Mouse (Mus musculus): ENCODE measurements around the gene Atp5g2.
A peak's percentile ranks its signal among the peaks of the same experiment; 100 is the strongest.
"Not testable (repeated sequence)": the region's sequence is repeated elsewhere in the genome, so short reads cannot be mapped to it uniquely, and the experiment has no call there.

The Atp5g2 gene

DNA sequence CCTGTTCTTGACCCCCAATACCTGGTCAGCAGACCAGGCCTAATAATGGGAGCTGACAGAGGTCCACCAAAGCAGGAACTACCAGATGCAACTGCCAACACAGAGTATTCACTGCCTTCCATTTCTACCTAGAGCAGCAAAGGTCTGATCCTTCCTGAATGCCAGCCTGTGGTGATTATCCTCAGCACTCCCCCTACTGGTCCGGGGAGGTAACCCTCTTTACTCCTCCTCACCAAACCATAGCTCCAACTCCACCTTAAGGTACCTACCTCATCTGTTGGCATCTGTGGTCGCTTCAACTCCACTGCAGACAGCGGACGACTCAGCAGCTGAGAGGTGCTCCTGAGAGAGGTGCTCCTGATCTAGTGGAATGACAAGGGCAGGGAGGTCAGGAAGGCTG is 6.7 kb downstream of the Atp5g2 start:
- peak; percentile 37 for DNase-seq (ENCODE audit: low spot score)

DNA sequence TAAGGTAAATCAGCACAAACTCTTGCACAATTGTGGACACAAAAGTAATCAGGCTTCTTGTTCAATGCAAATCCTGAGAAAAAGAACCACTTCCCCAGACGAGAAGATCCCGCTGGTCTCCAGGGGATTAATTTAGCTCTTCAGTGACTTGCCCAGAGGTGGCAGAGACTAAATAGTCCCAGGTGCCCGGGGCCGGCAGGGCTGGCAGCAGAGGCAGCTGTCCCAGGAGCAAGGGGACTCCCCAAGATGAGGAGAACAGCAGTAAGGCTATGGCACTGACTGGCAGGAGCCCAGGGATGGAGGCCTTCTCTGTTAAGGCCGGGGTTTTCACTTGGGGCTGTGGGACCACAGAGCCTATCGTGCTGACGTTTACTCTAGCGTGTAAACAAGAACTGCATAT is 8.3 kb downstream of the Atp5g2 start:
- no peak for DNase-seq (ENCODE audit: low spot score)

DNA sequence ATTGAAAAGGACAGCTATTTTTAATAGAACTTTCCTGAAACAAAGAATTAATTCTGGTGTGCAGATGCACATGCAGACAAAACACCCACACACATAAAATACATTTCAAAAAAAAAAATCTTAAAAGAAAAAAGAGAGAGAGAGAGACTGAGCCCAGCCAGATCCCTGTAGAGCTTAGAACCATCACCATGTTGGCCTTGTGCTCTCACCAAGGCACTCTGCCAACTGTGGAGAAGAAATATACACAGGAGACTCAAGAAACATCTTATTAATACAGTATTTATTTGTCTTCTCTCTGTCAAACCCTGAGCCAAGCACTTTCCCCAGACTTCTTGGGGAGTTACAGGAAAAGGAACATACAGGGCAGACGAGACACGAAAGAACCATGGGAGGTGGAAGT is 9.6 kb downstream of the Atp5g2 start:
- DNase-seq (ENCODE audit: low spot score), result not testable (repeated sequence)

DNA sequence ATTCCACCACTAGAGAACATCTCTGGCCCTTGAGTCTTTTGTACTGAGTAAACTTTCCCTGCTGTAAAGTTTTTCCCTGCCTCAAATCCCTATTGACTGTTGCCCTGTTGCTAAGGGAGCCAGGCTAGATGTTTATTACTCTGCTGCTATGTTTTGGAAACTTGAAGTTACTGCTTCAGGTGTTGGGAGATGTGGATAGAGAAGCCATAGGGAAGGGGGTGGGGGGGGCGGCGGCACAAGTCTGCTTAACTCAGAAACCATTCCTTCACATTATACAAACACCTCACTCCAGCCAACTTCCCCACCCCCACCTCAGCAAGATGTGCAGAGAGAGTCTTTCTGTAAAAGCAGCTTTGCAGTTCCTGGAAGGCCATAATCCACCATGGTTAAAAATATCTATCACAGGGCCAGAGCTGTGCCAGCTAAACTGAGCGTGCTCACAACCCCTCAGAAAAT is 14.2 kb downstream of the Atp5g2 start:
- DNase-seq (ENCODE audit: low spot score), result no peak

DNA sequence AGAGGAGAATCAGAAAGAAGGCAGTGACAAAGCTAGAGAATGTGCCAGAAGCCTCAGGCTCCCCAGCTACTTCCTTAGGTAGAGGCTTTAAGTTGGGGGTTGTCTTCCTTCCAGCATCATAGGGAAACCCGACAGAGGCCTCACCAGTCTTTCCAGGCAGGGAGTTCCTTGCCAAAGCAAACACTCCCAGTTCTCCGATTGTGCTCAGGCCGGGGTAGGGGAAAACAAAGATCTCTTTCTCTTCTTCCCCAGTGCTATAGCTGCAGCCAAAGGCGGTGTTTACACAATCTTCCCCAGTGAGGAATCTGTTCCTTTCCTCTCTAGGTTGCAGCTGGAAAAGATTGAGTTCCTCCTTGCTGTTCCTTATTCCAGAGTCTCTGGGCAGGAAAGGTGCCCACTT is 15.5 kb downstream of the Atp5g2 start:
- DNase-seq (ENCODE audit: low spot score), result peak; percentile 26

DNA sequence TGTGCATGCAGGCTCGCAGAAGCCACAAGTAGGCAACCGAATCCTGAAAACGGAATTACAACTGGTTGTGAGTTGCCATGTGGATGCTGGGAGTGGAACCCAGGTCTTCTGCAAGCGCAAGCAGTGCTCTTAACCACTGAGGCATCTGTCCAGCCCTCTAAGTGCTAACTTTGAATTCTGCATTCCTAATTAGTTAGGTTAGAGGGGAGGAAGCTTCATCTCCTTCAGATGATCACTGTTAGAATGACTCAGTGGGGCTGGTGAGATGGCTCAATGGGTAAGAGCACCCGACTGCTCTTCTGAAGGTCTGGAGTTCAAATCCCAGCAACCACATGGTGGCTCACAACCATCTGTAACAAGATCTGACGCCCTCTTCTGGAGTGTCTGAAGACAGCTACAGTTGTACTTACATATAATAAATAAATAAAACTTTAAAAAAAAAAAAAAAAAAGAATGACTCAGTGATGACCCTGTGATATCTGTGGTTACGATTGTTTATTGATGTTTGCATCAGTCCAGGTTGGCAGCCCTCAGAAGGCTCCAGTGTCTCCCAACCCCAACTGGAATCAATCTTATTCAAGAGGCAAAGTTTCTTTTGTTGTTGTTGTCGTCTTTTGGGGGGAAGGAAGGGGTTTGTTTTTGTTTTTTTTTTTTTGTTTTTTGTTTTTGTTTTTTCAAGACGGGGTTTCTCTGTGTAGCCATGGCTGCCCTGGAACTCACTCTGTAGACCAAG is 20.1 kb downstream of the Atp5g2 start:
- DNase-seq (ENCODE audit: low spot score), result not testable (repeated sequence)

DNA sequence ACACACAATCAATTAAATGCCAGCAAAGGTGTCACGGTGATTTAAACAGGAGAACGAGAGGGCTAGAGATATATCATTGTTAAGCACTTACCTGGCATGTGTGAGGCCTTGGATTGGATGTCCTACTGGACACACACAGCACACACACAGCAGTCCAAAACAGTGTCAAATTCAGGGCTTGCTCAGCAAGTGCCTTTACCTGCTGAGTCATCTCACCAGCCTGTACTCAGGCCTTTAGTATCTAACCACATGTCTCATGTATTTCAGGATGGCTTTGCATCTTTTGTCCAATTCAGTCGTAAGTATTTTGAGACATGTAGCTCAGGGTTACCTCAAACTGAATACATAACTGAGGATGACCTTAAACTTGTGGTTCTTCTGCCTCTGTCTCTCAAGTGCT is 21.0 kb downstream of the Atp5g2 start:
- no peak for DNase-seq (ENCODE audit: low spot score)

DNA sequence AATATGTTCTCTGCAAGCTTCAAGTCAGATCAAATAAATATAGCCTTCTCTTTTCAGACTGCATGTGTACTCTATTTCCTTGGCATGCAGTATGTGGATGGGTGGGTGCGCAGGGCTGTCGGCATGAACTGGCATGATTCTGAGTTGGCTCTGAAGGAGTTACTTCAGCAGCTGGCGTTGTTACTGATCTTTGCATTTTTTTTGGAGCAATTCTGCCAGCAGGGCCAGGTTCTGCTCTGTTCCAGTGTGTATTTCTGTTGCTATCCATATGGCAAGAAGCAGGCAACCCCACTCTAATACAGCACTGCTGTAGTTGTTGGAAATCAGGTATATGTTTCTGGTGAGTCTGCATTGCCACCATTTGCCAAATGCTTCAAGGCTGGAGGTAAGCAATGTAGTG is 36.3 kb downstream of the Atp5g2 start:
- no peak for DNase-seq (ENCODE audit: low spot score)

DNA sequence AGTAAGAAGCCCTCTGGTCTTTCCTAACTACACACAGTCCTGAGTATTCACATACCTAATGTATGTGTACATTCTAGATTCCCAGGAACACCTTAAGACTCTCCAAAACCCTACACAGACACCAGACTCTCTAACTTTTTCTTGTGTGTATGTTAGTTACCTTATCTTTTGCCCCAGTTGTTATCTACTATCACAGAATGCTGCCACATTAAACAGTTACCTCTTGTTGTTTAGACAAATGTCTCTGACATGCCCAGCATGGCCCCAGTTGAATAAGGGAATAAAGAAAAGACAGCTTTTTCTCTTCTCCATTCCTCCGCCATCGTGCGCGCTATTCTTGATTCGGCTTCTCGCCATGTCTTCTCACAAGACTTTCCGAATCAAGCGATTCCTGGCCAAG is 37.5 kb downstream of the Atp5g2 start:
- no peak for DNase-seq (ENCODE audit: low spot score)

DNA sequence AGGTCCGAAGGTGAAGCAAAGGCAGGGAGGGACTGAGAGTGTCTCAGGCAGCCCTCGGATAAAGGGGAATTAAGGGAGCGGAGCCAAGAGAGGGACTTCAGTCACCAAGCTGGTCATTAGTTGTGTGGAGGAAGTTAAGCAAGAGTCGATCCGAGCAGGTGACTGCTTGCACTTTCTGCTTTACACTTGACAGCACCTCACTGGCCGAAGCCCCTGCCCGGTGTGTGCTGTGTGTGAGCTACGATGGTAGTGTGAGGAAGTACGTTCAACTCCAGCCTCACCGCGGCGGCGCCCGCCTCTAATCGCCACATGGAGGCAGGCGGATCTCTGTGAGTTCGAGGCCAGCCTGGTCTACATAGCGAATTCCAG is 46.5 kb downstream of the Atp5g2 start:
- no peak for DNase-seq (ENCODE audit: low spot score)

DNA sequence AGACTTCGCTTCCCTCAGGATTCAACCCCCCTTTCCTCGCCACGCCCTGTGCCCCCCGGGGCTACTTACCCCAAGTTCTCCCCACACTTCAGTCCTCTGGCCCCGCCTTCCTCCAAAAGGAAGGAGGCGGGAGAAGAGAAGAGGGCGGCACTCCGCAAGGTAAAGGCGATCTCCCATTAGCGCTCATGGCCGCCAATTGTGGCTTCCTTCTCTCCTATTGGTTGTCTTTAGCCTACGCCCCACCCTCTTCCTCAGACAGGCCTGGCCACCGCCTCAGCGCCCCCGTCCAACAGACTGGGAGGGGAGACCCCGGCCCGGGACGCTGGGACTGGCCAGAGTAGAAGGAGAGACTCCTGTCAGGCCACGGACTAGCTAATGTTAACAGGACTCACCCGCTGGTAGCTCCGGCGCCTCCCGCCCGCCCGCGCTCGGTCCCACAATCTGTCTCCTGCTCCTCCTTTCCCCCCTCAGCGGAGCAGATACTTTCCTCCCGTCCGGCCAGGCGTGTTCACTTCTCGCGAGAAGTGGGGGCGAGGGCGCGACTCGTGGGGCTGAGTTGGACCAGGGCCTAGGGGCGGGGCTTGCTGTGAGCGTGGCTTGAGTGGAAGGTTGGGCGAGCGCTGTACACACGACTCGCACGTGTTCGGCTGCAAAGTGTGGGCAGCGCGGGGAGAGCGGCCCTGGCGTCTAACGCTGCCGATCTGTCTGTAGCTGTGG is 47.0 kb downstream of the Atp5g2 start, which contains the start of the genes Gm28047 and Atf7:
TSS of gene Gm28047 (minus strand) at position 98 of the 717 bp plus-strand sequence.
TSS of gene Atf7 (minus strand) at position 495 of the 717 bp plus-strand sequence.
- peak; percentile 99 for DNase-seq (ENCODE audit: low spot score)

DNA sequence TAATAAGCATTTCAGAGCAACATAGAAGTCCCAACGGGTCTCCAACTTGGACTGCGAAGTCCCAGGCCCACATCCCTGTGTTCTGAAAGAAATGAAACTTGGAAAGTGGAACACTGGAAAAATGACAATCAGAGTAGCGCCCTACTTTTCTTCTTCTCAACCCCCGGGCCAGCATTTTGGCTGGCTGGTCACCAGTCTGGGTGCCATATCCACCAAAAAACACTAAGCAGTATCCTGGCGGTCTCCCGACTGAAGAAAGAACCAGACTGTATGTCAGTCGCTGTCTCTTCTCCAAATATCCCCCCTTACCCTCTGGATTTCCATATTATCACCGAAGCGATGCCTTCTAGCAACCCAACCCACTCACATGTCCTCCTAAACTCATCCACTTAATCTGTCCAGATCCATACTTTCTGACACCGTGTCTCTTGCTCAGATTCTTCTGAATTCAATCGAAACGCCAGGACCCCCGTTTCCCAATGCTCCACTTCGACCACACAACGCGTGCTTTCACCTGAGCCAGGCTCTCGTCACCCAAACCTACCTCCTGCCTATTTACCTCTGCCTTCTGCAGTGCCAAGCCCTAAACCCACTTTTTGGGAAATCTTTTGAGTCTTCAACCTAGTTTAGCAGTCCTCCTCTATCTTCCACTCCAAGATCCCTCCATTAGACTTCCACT is 47.7 kb downstream of the Atp5g2 start:
- peak; percentile 7 for DNase-seq (ENCODE audit: low spot score)

DNA sequence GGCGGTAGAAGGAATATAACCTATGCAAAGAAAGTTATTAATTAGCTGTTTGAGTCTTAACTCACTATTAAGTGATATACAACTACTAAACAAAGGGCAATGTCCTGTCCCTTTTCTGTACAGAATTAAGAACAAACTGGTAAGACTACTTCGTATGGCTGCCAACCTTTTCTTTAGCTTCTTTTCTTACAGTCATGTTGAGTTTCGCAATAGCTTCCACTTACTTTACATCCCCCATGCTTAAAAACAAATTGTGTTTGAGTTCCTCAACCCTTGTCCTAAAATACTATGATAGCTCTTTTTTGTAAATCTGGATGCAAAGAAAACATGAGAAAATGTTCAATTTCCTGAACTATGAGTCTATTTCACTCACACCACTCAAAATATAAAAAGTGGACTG is 49.0 kb downstream of the Atp5g2 start:
- DNase-seq (ENCODE audit: low spot score), result no peak

DNA sequence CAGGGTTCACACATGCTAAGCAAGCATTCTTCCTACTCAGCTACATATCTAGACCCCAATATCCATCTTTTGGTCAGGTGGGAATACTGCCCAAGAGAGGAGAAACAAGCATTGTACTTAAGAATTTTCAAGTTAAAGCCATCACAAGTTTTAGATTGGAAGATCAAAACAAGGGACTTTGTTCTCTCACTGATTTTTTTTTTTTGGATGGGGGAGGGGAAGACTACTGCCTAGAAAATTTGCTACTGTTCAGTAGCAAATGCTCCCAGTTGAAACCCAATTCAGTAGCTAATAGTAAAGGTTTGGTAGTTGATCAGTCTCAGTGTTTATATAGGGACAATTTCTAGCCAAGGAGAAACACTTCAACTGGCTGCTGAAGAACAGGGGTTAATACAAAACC is 49.6 kb downstream of the Atp5g2 start:
- DNase-seq (ENCODE audit: low spot score), result no peak

DNA sequence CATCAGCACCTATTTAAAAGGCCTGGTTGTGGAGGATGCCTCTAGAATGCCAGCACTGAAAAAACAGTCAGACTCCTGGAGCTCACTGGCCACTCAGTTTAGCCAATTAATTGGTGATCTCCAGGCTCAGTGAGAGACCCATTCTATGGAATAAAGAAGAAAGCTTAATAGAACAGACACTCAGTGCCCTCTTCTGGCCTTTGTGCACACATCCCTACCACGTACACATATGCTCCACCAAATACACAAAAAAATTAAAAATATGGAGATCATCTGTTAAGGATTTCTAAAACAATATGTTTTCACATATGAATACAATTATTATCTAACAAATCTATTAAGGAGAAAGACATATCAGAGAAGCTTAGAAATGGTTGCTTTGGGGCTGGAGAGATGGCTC is 51.4 kb downstream of the Atp5g2 start:
- no peak for DNase-seq (ENCODE audit: low spot score)

DNA sequence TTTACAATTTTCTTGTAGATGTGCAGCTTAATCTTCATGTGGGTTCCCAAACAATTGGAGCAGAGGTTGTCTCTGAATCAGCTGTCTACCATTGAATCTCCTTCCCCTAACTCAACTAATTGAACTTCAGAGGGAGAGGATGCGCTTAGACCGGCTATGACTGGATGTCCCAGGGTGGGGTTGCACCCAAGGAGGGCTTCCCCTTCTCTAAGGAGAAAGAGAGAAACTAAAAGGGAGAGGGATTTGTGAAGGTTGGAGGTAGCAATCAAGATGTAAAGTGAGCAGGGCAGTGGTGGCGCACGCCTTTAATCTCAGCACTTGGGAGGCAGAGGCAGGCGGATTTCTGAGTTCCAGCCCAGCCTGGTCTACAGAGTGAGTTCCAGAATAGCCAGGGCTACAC is 52.7 kb downstream of the Atp5g2 start:
- DNase-seq (ENCODE audit: low spot score), result no peak

DNA sequence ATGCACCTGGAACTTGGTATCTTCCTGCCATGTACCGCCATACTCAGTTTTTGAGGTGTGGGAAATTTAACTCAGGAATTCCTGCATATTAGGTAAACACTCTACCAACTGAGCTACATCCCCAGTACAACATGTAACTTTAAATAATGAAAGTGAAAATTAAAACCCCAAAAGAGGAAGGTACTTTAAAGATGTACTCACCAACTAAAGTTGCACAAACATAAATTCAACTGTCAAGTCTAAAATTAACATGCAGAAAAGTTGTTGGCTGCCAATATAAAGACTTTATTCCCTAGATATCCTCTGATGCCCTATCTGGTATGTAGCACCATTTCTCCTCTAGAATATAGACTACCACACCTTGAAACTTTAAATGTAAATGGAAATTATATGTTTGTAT is 54.5 kb downstream of the Atp5g2 start:
- no peak for DNase-seq (ENCODE audit: low spot score)

DNA sequence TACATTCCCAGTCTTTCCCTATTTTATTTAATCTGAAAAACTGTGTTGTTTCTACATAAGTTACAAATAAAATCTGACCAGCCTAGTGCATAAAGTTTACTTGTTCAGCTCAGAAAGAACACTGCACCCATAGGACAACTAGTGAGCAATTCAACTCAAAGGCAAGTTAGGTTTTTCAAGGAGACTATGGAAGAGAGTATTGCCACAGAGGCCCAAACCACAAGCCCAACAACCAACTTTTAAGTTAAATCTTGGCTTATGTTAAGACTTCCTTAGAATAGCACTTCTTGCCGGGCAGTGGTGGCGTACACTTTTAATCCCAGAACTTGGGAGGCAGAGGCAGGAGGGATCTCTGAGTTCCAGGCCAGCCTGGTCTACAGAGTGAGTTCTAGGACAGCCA is 56.0 kb downstream of the Atp5g2 start:
- no peak for DNase-seq (ENCODE audit: low spot score)

DNA sequence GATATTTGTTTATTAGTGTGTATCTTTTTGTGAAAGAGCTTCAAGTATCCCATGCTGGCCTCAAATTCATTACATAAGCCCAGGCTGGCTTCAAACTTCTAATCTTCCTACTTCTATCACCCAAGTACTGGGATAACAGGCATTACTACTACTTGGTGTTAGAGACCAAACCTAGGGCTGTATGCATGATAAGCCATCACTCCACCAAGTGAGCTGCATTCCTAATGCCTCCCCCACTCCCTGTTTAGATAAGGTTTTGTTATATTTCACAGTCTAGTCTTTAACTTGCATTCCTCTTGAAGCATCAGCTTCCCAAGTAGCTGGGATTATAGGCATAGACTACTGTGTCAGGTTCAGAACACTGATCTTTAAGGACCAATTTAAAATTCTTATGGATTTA is 57.9 kb downstream of the Atp5g2 start:
- no peak for DNase-seq (ENCODE audit: low spot score)

DNA sequence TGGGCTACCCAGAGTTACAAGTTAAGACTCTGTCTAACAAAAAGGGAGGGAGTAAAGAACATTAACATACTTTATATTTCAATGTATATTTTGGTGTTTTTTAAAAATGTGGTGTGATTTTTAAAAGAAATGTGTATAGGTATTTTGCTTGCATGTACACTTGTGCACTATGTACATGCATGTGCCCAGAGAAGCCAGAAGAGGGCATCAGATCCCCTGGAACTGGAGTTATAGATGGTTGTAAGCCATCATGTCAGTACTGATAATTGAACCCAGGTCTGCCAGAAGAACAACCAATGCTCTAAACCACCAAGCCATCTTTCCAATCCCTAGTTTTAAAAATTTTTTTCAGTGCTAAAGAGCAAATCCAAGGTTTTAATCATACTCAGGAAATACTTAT is 59.2 kb downstream of the Atp5g2 start:
- no peak for DNase-seq (ENCODE audit: low spot score)
